Mouse (Mus musculus): ENCODE data around the gene Dnaja3. TPM values are rescaled to one million over a fixed set of nuclear protein-coding genes. Genes with fewer than 3 reads are reported as not detected.
"Not testable (repeated sequence)": the region's sequence is repeated elsewhere in the genome, so short reads cannot be mapped to it uniquely, and the experiment has no call there.

Dnaja3 gene
- total RNA-seq, 4 experiments from 2014 or later = 99.4 to 103 (median 99.8) TPM

DNA sequence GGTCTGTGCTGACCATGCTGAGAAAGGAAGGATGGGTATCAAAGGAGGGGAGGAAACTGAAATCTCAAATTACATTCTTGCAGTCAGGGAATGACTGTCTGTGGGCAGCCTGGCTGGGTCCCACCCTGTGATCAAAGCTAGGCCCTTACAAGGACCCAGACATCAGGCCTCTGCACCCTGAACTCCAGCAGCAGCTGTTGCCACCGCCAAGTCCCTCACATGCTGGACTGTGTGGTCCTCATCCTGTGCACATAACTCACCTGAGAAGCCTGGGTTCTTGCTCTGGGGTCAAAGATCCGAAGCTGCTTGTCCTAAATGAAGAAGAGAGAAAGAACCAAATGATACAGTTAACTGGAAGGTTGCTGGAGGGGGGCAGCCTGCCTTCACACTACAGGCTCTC lies 21.8 kb downstream of the Dnaja3 start:
- no peak for DNase-seq (ENCODE audit: low spot score in 2 of 2)

GRCm38 (mm10) chr16:4663806-4664205 lies 24.0 kb downstream of the Dnaja3 start:
- no peak for DNase-seq (ENCODE audit: low spot score in 2 of 2)

DNA sequence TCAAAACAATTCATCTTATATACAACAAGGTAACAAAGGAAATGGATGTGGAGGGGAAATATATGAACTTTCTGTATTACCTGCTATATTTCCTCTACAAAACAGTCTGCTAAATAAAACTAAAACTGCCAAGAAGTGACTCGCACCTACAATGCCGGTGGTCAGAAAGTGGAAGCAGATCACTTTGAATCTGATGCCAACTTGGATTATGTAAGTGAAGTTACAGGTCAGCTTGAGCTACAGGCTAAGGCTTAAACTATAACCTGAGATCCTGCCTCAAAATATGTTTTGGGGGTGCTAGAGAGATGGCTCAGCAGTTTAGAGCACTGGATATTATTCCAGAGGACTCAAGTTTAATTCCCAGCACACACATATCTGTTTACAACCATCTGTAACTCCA lies 25.9 kb downstream of the Dnaja3 start:
- DNase-seq (ENCODE audit: low spot score in 2 of 2) = no peak

- DNase-seq (ENCODE audit: low spot score in 2 of 2) = peak; percentile 68 to 73
These were observed 27.5 kb downstream of the Dnaja3 start for GRCm38 (mm10) chr16:4667190-4667808.

DNA sequence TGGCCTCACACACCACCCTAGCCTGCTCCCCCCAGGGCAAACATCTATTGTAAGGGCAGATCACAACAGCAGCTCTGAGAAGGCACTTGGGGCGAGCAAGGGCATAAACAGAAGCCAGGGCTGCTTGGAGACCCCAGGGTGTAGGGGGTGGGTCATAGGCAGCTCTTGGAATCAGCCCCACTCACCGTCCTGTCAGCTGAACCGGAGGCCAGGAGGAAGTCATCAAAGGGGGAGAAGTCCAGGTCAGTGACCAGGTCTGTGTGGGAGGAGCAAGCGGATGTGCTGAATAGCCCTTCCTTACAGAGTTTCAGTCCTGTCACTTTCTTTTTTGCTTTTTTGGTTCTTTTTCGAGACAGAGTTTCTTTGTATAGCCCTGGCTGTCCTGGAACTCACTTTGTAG lies 30.5 kb downstream of the Dnaja3 start:
- DNase-seq (ENCODE audit: low spot score in 2 of 2) = no peak

GRCm38 (mm10) chr16:4674091-4674490 lies 34.3 kb downstream of the Dnaja3 start:
- DNase-seq (ENCODE audit: low spot score in 2 of 2) = no peak

DNA sequence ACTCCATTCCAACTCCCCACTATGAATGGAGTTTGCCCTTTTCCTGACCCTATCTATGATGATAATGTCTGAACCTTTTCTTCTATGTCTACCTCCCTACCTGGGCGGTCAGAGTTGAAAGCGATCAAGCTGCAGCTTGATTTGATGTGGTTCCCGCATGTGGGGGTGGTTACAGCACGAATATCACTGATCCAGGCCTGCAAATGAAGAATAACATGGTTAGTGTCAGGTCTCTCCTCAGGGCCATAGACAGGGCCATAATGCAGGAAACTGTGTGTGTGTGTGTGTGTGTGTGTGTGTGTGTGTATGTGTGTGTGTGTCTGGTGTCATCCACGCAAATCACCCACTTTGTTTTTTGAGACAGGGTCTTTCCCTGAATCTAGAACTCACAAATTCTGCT lies 37.0 kb downstream of the Dnaja3 start:
- no peak for DNase-seq (ENCODE audit: low spot score in 2 of 2)

DNA sequence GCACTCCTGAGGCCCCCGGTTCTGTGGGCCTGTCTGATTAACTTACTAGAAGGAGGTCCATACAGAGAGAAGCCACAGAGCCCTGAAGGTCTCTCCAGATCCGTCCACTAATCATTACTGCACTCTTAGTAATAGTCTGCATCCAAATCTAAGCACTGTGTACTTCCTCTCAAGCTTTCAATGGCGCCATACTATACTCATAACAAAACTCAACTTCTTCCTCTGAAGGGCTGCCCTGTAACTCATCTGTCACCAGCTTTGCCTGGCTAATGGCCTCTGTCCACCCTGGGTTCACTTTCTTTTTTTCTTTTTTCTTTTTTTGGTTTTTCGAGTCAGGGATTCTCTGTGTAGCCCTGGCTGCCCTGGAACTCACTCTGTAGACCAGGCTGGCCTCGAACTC lies 38.3 kb downstream of the Dnaja3 start:
- no peak for DNase-seq (ENCODE audit: low spot score in 2 of 2)

GRCm38 (mm10) chr16:4679121-4680018 lies 39.6 kb downstream of the Dnaja3 start, which contains the start of gene Coro7:
Gene Coro7, minus strand, starts transcription at chr16:4679777.
- DNase-seq (ENCODE audit: low spot score in 2 of 2) = peak; percentile 83 to 90

DNA sequence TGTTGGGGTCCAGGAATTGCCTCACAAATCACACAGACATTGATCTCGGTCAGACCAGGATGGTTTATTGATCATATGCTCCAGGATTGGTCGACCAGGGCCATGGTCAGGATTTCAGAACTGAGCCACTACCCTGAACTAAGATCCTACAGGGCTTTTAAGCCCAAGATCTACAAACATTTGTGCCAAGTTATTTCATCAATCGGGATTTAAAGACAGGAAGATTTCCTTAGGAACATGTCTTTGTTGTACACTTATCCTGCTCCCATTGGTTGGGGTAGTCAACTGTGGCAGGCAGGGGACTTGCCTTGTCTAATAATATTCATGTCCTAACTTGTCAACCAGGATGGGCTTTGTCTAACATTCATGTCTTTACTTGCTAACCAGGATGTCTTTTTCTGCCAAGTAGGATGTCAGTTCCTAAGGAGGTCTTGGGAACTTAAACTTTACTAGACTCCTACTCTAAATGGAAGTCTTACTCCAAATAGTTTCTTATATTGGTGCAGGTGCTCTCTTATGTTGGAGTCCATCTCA lies 41.2 kb downstream of the Dnaja3 start:
- DNase-seq (ENCODE audit: low spot score in 2 of 2) = not testable (repeated sequence)

DNA sequence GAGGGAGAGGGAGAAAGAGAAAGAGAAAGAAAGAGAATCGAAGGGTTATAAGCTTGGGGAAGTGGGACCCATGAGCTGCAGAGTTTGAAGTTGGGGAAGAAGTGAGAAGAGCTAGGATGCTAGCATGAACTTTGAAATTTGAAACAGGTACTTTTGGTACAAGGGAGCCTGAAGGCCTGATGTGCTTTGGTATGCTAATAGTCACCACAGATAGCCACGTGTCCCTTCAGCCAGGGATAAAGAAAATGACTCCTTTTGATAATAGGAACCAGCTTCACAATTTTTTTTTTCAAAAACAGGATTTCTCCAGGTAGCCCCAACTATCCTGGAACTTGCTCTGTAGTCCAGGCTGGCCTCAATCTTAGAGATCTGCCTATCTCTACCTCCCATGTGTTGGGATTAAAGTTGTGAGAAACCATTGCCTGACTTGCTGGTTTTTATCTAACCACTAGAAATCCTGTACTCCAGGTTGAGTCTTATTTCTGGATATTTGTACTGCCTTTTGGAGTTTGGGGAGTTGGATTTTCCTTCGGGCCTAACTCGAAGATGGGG lies 42.9 kb downstream of the Dnaja3 start:
- no peak for DNase-seq (ENCODE audit: low spot score in 2 of 2)

- DNase-seq (ENCODE audit: low spot score in 2 of 2) = no peak
These were observed 43.4 kb downstream of the Dnaja3 start for GRCm38 (mm10) chr16:4683193-4683580.

DNA sequence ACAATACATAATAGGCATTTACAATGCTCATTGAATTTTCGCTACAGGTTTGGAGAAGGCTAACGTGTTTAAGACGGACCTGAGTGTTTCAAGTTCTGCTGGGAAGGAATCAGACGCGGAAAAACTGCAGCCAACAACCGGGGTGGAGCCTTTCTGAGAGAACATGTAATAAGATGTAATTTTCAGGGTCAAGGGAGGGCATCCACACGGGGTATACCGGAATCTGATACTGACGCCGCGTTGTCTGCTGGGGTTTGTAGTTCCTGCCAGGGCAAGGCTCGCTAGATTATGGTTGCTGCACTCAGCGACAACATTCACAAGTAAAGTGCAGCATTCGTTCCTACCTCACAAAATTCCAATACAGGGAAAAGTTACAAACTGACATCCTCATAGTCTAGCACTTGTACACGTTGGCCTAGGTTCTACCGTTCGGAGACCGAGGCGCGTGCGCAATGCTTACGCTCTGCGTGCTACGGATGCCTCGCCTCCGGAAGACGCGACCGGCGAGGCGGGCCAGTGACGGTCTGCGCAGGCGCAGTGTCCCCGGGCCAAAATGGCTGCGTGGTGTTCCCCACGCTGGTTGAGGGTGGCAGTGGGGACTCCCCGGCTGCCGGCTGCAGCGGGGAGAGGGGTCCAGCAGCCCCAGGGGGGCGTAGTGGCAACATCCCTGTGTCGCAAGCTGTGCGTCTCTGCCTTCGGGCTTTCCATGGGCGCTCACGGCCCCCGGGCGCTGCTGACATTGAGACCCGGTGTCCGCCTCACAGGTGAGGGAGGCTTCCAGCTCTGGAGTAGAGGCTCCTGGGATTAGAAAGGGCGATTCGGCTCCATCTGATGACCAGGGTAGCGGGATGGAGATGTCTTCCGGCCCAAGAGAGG lies 44.0 kb downstream of the Dnaja3 start:
- peak; percentile 91 to 94 for DNase-seq (ENCODE audit: low spot score in 2 of 2)

- DNase-seq (ENCODE audit: low spot score in 2 of 2) = no peak
These were observed 44.6 kb downstream of the Dnaja3 start for GRCm38 (mm10) chr16:4684457-4684791.

- DNase-seq (ENCODE audit: low spot score in 2 of 2) = not testable (repeated sequence)
These were observed 49.6 kb downstream of the Dnaja3 start for GRCm38 (mm10) chr16:4689371-4689770.

DNA sequence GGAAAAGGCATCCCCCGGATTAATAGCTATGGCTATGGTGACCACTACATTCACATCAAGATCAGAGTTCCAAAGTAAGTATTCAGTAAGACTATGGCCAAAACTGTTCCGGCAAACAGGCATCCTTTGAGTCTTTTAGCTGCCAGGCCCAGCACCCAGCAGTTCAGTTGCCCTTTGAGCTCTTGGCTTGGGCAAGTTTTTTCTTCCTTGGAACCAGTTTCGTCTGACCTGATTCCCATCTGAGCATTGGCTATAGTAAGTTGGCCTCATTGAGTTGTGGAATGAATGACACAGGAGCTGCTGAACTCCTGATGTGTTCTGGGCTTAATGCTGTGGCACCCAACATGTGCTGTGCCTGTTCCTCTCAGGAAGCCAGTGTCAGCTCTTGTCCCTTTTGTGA lies 61.4 kb downstream of the Dnaja3 start:
- no peak for DNase-seq (ENCODE audit: low spot score in 2 of 2)

DNA sequence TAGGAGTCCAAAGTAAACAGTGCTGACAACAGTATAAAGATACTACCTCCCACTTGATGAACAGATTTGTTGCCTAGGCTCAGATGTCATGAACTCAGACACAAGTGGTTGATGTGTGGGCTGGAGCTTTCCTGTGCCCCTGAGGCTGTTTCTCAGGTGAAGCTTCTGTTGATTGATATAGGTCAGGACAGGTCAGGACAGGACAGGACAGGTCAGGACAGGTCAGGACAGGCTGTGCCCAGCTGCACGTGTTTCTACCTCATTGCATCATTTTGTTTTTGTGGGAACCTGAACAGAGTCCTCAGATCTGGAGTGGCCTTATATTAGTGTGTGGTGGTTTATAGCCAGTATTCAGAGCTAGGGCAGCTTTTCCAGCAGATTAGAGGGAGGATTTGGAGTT lies 62.9 kb downstream of the Dnaja3 start:
- no peak for DNase-seq (ENCODE audit: low spot score in 2 of 2)

DNA sequence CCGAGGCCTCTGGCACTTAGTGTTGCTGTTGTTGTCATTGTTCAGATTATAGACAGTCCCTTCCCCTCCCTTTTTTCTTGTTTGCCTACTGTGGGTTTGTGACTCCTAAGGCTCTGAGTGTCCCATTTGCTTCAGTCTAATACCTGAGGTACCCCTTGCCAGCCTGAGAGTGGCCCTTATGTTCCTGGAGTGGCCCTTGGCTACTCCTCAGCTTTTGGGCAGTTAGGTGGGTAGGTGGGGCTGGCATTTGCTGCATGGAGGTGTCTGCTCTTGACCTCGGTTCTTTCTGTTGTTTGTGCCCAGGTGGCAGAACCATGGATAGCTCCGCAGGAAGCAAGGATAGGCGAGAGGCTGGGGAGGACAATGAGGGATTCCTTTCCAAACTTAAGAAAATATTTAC lies 65.8 kb downstream of the Dnaja3 start:
- DNase-seq (ENCODE audit: low spot score in 2 of 2) = no peak

- DNase-seq (ENCODE audit: low spot score in 2 of 2) = no peak
These were observed 71.4 kb downstream of the Dnaja3 start for GRCm38 (mm10) chr16:4711173-4711572.

- DNase-seq (ENCODE audit: low spot score in 2 of 2) = no peak
These were observed 74.3 kb downstream of the Dnaja3 start for GRCm38 (mm10) chr16:4713861-4714710.
